Mouse (Mus musculus): Measurements from ENCODE around the gene Pear1. TPM values are rescaled to one million over a fixed set of nuclear protein-coding genes. Genes with fewer than 3 reads are reported as not detected.

Pear1 gene
- polyA plus RNA-seq, 1 experiment from 2014 or later = 6.8 TPM

DNA sequence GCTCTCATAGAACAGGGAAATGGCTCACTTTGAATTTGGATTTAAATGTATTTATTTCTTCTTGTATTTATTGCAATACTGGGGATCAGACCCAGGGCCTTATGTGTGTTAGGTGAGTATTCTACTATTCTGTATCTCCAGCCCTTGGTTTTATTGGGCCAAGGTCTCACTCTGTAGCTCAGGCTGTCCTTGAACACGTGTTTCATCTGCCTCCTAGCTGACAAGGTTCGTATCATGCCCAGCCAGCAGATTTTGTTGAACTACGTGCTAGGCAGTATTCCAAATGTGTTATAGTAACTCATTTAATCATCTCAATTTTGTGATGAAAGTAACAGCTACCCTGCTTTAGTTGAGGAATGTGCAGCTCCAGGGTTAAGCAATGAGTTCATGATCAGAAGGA is 82.1 kb downstream of the Pear1 start:
- no peak for ATAC-seq (ENCODE audit: low FRiP score)
- H3K36me3 ChIP-seq (replicated peaks) = peaks cover 29% of the 10 kb centered on the region
- H3K4me3 ChIP-seq (replicated peaks) = no peak overlapping the region
- no peak overlapping the region for H3K9ac ChIP-seq
- no peaks in the 10 kb centered on the region for H3K9me3 ChIP-seq
- H3K4me1 ChIP-seq = peaks cover 19% of the 10 kb centered on the region
- 84% methylated on average over 3 of the region's 3 CpGs for WGBS
- no peak overlapping the region for H3K27ac ChIP-seq
- H3K27me3 ChIP-seq = no peaks in the 10 kb centered on the region
- H3K4me2 ChIP-seq = no peak overlapping the region

DNA sequence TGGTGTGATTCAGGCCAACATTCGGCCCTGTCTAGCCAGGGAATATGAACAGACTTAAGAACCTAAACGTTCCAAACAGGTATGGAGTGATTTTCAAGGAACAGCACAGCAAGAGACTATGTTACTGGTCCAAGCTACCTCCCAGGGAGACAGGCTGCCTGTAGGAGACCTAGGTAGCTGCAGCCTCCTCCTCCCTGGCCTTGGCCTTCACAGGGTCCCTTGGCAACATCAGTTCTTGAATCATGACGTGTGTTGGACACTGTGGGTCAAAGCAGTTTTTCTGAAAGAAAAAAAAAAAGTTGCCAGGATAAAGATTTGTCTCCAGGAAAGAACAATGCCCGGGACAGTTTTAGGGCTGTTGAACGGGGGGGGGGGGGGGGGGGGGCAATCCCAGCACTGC is 85.2 kb downstream of the Pear1 start:
- Histone ChIP-seq H3K27me3 (no peaks in the 10 kb centered on the region), H3K4me2 (no peak overlapping the region), H3K36me3 (replicated peaks) (peaks cover 61% of the 10 kb centered on the region), H3K9me3 (no peaks in the 10 kb centered on the region), H3K4me1 (peaks cover 7% of the 10 kb centered on the region; the same call in 1 of the 2 replicates), H3K27ac (no peak overlapping the region), H3K4me3 (replicated peaks) (no peak overlapping the region), H3K9ac (no peak overlapping the region)
- WGBS = 67% methylated on average over 5 of the region's 5 CpGs
- no peak for ATAC-seq (ENCODE audit: low FRiP score)

DNA sequence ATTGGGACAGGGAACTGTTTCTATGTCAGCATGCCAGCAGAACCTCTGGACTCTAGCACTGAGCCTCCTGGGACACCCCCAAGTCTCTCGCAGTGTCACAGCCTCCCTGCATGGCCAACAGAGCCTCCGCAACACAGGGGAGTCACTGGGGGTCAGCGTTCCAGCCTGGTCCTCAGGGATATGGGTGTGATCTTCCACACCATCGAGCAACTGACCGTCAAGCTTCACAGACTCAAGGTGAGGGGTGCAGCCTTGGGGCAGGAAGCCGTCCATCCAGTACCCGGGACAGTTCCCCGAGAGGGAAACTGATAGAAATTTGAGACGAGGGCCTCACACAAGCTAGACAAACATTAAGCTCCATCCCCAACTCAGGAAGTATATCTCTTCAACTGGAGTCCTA is 88.8 kb downstream of the Pear1 start:
- no peaks in the 10 kb centered on the region for H3K9me3 ChIP-seq
- peaks cover 7% of the 10 kb centered on the region; the same call in 1 of the 2 replicates for H3K4me1 ChIP-seq
- 92% methylated on average over 9 of the region's 9 CpGs for WGBS
- H3K4me2 ChIP-seq = no peak overlapping the region
- no peak overlapping the region for H3K27ac ChIP-seq
- no peaks in the 10 kb centered on the region for H3K27me3 ChIP-seq
- H3K4me3 ChIP-seq (replicated peaks) = no peak overlapping the region
- no peak for ATAC-seq (ENCODE audit: low FRiP score)
- H3K36me3 ChIP-seq (replicated peaks) = peaks cover 89% of the 10 kb centered on the region
- H3K9ac ChIP-seq = no peak overlapping the region

DNA sequence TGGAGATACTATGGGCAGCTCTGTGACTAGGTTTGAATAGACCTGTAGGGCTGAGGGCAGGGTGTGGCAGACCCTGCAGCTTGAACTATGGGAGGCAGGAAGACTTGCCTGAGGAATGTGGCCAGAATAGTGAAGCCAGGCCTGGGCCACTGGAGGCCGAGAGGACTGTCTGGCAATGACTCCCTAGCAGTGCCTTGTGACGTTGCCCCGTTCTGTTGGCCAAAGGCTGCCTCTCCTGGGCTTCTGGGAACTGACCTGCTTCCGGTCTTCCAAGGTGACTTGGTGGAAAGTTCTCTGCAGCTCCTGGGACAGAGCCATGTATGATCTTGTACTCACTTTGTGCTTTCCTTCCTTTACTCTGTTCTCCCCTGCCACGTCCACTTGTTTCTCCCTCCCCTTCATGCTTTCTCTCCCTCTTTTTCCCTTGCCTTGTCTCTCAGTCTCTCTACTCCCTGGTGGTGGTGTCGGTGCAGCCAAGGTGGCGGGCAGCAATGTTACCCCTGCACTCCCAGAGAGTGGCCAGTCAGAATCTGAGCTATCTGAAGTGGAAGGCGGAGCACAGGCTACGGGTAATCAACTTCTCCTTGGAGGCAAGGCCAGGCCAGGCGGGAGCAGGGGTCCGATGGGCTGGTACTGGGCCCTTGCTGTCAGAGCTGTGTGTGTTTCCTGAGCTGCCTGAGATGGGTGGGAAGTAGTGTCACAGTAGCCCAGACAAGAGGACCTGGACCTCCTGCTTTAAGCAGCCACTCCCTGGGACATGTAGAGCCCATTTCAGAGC is 89.9 kb downstream of the Pear1 start:
- Histone ChIP-seq H3K4me3 (replicated peaks) (no peak overlapping the region), H3K4me1 (no peaks in the 10 kb centered on the region), H3K9ac (no peak overlapping the region), H3K4me2 (no peak overlapping the region), H3K9me3 (no peaks in the 10 kb centered on the region), H3K36me3 (replicated peaks) (peaks cover 93% of the 10 kb centered on the region), H3K27me3 (no peaks in the 10 kb centered on the region), H3K27ac (no peak overlapping the region)
- 87% methylated on average over 11 of the region's 11 CpGs for WGBS
- ATAC-seq (ENCODE audit: low FRiP score) = no peak

DNA sequence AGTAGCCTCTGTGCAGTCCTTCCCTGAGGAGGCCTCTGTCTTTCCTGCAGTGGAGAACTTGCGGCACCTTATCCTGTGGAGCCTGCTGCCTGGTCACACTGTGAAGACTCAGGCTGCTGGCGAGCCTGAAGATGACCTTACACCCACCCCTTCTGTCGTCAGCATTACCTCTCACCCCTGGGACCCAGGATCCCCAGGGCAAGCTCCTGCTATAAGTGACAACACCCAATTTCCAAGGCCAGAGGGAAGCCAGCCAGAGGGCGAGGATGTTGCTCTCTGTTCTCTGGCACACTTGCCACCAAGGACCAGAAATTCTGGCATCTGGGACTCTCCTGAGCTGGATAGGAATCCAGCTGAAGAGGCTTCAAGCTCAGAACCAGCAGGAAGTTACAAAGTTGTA is 91.0 kb downstream of the Pear1 start:
- no peak overlapping the region for H3K9ac ChIP-seq
- H3K9me3 ChIP-seq = no peaks in the 10 kb centered on the region
- H3K27me3 ChIP-seq = no peaks in the 10 kb centered on the region
- H3K27ac ChIP-seq = no peak overlapping the region
- H3K4me1 ChIP-seq = no peaks in the 10 kb centered on the region
- H3K4me3 ChIP-seq (replicated peaks) = no peak overlapping the region
- no peak overlapping the region for H3K4me2 ChIP-seq
- WGBS = 85% methylated on average over 4 of the region's 4 CpGs
- peaks cover 96% of the 10 kb centered on the region for H3K36me3 ChIP-seq (replicated peaks)
- no peak for ATAC-seq (ENCODE audit: low FRiP score)

DNA sequence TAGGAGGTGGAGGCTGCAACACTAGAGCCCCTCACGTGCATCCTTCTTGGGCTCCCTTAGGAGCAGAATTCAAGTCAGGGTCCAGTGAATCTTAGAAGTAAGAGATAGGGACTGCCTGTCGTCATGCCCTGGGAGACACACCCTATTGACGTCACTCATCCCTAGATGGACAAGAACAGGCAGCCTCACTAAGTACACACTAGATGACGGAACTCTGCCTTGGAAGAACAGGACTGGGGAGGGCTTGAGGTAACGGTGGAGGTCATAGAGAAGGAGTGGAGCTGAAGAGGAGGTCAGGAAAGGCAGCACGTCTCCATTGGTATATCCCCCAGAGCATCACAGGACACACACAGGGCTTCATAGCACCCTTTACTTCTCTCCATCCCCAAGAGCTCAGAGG is 95.4 kb downstream of the Pear1 start:
- no peaks in the 10 kb centered on the region for H3K4me1 ChIP-seq
- no peaks in the 10 kb centered on the region for H3K27me3 ChIP-seq
- ATAC-seq (ENCODE audit: low FRiP score) = no peak
- no peak overlapping the region for H3K9ac ChIP-seq
- no peak overlapping the region for H3K27ac ChIP-seq
- peaks cover 94% of the 10 kb centered on the region for H3K36me3 ChIP-seq (replicated peaks)
- no peak overlapping the region for H3K4me2 ChIP-seq
- WGBS = 87% methylated on average over 6 of the region's 6 CpGs
- H3K9me3 ChIP-seq = no peaks in the 10 kb centered on the region
- H3K4me3 ChIP-seq (replicated peaks) = no peak overlapping the region

DNA sequence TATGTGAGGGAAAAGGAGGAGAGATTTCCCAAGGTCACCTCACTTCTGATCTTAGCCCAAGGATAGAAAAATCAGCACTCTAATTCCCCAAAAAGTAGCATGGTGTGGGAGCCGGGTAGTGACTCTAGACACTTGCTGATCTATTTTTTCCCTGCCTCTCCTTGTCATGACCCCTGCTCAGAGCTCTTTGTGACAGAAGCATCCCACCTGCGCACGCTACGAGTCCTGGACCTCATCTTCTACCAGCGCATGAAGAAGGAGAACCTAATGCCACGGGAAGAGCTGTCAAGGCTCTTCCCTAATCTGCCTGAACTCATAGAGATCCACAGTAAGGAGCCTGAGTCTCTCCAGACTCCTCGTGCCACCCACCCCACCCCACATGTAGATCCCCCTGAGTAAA is 97.9 kb downstream of the Pear1 start:
- H3K9ac ChIP-seq = no peak overlapping the region
- no peak overlapping the region for H3K27ac ChIP-seq
- H3K4me1 ChIP-seq = no peaks in the 10 kb centered on the region
- no peak overlapping the region for H3K4me2 ChIP-seq
- no peak overlapping the region for H3K4me3 ChIP-seq (replicated peaks)
- WGBS = 95% methylated on average over 7 of the region's 7 CpGs
- no peak for ATAC-seq (ENCODE audit: low FRiP score)
- H3K9me3 ChIP-seq = no peaks in the 10 kb centered on the region
- H3K27me3 ChIP-seq = no peaks in the 10 kb centered on the region
- H3K36me3 ChIP-seq (replicated peaks) = peaks cover 86% of the 10 kb centered on the region

DNA sequence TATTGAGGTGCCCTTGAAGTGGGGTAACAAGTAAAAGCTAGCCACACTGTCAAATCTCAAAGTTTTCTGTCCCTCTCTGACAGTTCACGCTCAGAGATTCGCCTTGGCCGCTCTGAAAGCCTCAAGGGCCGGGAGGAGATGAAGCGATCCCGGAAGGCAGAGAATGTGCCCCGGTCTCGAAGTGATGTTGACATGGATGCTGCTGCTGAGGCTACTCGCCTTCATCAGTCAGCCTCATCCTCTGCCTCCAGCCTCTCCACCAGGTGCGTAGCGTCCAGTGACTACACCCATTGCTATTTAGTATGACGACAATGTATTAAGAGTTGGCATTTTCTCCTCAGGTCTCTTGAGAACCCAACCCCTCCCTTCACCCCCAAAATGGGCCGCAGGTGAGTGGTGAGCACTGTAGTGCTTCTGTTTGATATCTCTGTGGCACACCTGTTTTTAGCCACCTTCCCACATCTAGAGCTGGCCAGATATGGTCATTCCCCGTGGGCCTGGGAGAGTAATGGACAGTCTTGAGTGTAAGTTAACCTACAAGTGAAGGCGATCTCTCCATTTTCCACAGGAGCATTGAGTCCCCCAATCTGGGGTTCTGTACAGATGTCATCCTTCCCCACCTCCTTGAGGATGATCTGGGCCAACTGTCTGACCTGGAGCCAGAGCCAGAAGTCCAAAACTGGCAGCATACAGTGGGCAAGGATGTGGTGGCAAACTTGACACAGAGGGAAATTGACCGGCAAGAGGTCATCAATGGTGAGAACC is 98.5 kb downstream of the Pear1 start:
- H3K4me2 ChIP-seq = no peak overlapping the region
- H3K4me1 ChIP-seq = no peaks in the 10 kb centered on the region
- WGBS = 97% methylated on average over 16 of the region's 16 CpGs
- no peak overlapping the region for H3K9ac ChIP-seq
- H3K27me3 ChIP-seq = no peaks in the 10 kb centered on the region
- ATAC-seq (ENCODE audit: low FRiP score) = no peak
- no peaks in the 10 kb centered on the region for H3K9me3 ChIP-seq
- H3K27ac ChIP-seq = no peak overlapping the region
- peaks cover 88% of the 10 kb centered on the region for H3K36me3 ChIP-seq (replicated peaks)
- H3K4me3 ChIP-seq (replicated peaks) = no peak overlapping the region

DNA sequence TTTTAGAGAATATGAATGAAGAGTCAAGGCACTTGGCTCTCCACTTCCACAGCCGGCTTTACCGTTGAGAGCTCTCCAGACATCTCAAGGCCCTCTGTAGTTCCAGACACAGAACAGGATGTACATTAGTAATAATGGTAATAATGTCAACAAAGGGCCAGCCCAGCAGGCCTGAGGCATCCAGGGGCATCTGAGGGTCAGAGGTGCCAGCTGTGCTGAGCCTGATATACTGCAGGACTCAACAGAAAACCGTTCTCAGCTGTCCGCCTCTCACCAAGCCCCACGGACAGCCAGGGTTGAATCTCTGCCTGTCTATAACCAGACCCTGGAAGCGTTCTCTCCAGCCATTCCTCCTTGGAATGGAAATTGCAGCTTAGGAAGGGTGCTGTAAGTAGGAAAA is 99.5 kb downstream of the Pear1 start:
- 94% methylated on average over 6 of the region's 6 CpGs for WGBS
- no peak overlapping the region for H3K4me2 ChIP-seq
- H3K27ac ChIP-seq = no peak overlapping the region
- H3K27me3 ChIP-seq = no peaks in the 10 kb centered on the region
- no peak for ATAC-seq (ENCODE audit: low FRiP score)
- H3K4me3 ChIP-seq (replicated peaks) = no peak overlapping the region
- H3K36me3 ChIP-seq (replicated peaks) = peaks cover 86% of the 10 kb centered on the region
- H3K9me3 ChIP-seq = no peaks in the 10 kb centered on the region
- no peak overlapping the region for H3K9ac ChIP-seq
- H3K4me1 ChIP-seq = no peaks in the 10 kb centered on the region

DNA sequence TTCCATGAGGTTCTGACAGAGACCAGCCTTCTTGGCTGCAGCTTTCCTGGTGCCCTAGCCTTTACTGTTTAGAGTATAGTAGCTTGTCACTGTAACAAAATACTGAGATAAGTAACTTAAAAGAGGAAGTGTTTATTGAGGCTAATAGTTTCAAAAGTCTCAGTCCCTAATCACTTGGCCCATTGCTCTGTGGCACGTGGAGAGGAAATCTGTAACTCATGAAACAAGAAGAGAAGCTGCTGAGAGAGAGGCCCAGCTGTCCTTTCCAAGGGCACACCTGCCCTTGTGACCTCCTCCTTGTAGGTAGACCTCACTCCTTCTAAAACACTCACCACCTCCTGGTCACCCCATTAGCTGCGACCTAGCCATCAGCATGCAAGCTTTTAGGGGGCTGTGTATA is 105.6 kb downstream of the Pear1 start:
- Histone ChIP-seq H3K27me3 (no peaks in the 10 kb centered on the region), H3K9ac (no peak overlapping the region), H3K4me3 (replicated peaks) (no peak overlapping the region), H3K9me3 (no peaks in the 10 kb centered on the region), H3K4me1 (no peaks in the 10 kb centered on the region), H3K27ac (no peak overlapping the region), H3K36me3 (replicated peaks) (peaks cover 90% of the 10 kb centered on the region), H3K4me2 (no peak overlapping the region)
- 91% methylated on average over 2 of the region's 2 CpGs for WGBS
- no peak for ATAC-seq (ENCODE audit: low FRiP score)

All from forebrain, embryonic 12.5 days (tissue).